Mouse (Mus musculus) CD8-positive naive resting alpha-beta T cell, adult 2 months (primary cell): Measurements from ENCODE around the gene Iffo2.
"Not testable (repeated sequence)": the region's sequence is repeated elsewhere in the genome, so short reads cannot be mapped to it uniquely, and the experiment has no call there.

ENCODE experiments used
- DNase-seq, 2 experiments: peaks; one replicate each; pipeline ENCODE4 v3.0.0; 2022; ENCODE audit warnings: low read depth in 2 of 2, low spot score in 2 of 2

Gene Iffo2

GRCm38 (mm10) chr4:139530248-139530647, at the start of gene Iffo2:
Iffo2 (plus strand) TSS chr4:139530548.
- not testable (repeated sequence) for DNase-seq

- DNase-seq, result no peak
Measured at GRCm38 (mm10) chr4:139481400-139481799, 48.9 kb upstream of the Iffo2 start.

- no peak for DNase-seq
Measured at GRCm38 (mm10) chr4:139483461-139484105, 46.8 kb upstream of the Iffo2 start.

GRCm38 (mm10) chr4:139484496-139484895, 45.9 kb upstream of the Iffo2 start:
- no peak for DNase-seq

- no peak for DNase-seq
Measured at GRCm38 (mm10) chr4:139487085-139487484, 43.3 kb upstream of the Iffo2 start.

GRCm38 (mm10) chr4:139488325-139488724, 42.0 kb upstream of the Iffo2 start:
- DNase-seq, result no peak

- no peak for DNase-seq
Measured at GRCm38 (mm10) chr4:139489946-139490345, 40.4 kb upstream of the Iffo2 start.

GRCm38 (mm10) chr4:139490413-139491055, 39.8 kb upstream of the Iffo2 start:
- no peak for DNase-seq

- DNase-seq, result no peak
Measured at GRCm38 (mm10) chr4:139491541-139492170, 38.7 kb upstream of the Iffo2 start.

- no peak for DNase-seq
Measured at GRCm38 (mm10) chr4:139492258-139492833, 38.0 kb upstream of the Iffo2 start.

GRCm38 (mm10) chr4:139493227-139494025, 36.9 kb upstream of the Iffo2 start:
- no peak for DNase-seq

GRCm38 (mm10) chr4:139500814-139501213, 29.5 kb upstream of the Iffo2 start:
- no peak for DNase-seq

- DNase-seq, result no peak
Measured at GRCm38 (mm10) chr4:139501702-139502101, 28.6 kb upstream of the Iffo2 start.

GRCm38 (mm10) chr4:139503919-139504318, 26.4 kb upstream of the Iffo2 start:
- no peak for DNase-seq

- no peak for DNase-seq
Measured at GRCm38 (mm10) chr4:139505716-139506115, 24.6 kb upstream of the Iffo2 start.

- DNase-seq, result no peak
Measured at GRCm38 (mm10) chr4:139506727-139507126, 23.6 kb upstream of the Iffo2 start.

GRCm38 (mm10) chr4:139509069-139509468, 21.3 kb upstream of the Iffo2 start:
- no peak for DNase-seq

- DNase-seq, result no peak
Measured at GRCm38 (mm10) chr4:139511557-139511956, 18.8 kb upstream of the Iffo2 start.

GRCm38 (mm10) chr4:139512985-139513384, 17.4 kb upstream of the Iffo2 start:
- no peak for DNase-seq

- no peak for DNase-seq
Measured at GRCm38 (mm10) chr4:139519221-139519620, 11.1 kb upstream of the Iffo2 start.

- DNase-seq, result no peak
Measured at GRCm38 (mm10) chr4:139521926-139522325, 8.4 kb upstream of the Iffo2 start.
